8 mouse cellular contexts compared by ENCODE assay signal in the genomic region with DNA sequence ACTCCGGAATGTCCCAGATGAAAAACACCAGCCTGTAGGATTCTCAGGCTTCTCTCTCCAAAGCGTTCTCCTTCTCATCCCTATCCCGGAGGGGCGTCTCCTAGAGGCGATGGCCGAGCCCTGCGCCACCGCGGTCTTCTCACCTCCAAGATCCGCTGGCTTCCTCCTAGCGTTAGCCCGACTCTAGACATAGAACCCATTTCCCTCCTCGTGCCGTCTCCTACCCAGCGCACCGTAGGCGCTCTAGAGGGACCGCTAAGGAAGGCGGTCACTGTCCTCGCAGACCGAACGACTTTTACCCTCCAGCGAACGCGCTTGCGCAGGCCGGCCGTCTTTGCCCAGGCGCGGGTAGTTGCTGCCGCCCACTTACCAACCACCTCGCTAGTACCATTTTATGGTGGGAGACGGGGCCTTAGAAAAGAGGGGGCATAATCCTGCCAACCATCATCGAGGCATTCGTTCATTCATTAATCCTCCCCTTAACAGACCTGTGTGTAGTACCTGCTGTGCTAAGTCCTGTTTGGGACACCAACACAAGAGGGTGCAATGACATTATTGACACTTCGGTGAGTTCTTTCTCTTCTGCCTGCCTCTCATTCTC. TPM values are rescaled to one million over a fixed set of nuclear protein-coding genes. Genes with fewer than 3 reads are reported as not detected.
A peak's percentile ranks its signal among the peaks of the same experiment; 100 is the strongest.
DNase-seq lines count a peak whose midpoint lies in the region; ATAC-seq and TF ChIP-seq lines count a peak whose summit lies in the region.

A gene (minus strand): TSS at position 263 of the 601 bp plus-strand sequence.

- no peaks in the 10 kb centered on the region for H3K9me3 ChIP-seq in lung, embryonic 14.5 days (ENCODE audit: low read depth, low read length)
- no peaks in the 10 kb centered on the region for H3K9me3 ChIP-seq in heart, postnatal 0 days (replicated peaks; ENCODE audit: control insufficient read depth, low read length)
- no peaks in the 10 kb centered on the region for H3K9me3 ChIP-seq in neural tube, embryonic 13.5 days

- H3K9ac ChIP-seq in lung, embryonic 14.5 days: peak within 1 kb of the TSS; percentile 40; the same call in 1 of the 2 replicates
- H3K9ac ChIP-seq in heart, postnatal 0 days (replicated peaks; ENCODE audit: low read depth, low read length): no peak within 1 kb of the TSS; the same call in 1 of the 2 replicates
- H3K9ac ChIP-seq in neural tube, embryonic 13.5 days: peak within 1 kb of the TSS; percentile 61

- H3K27me3 ChIP-seq in lung, embryonic 14.5 days (ENCODE audit: insufficient read depth, low read length): peaks cover 34% of the 10 kb centered on the region
- peaks cover 27% of the 10 kb centered on the region for H3K27me3 ChIP-seq in heart, postnatal 0 days (ENCODE audit: control insufficient read depth, insufficient read depth, low read length)
- peaks cover 52% of the 10 kb centered on the region for H3K27me3 ChIP-seq in neural tube, embryonic 13.5 days

- ATAC-seq in lung, embryonic 14.5 days (ENCODE audit: insufficient read depth): peak; percentile 47; the same call in 1 of the 2 replicates
- ATAC-seq in heart, postnatal 0 days (ENCODE audit: insufficient read depth, low read depth): peak; percentile 27; the same call in 1 of the 2 replicates
- ATAC-seq in neural tube, embryonic 13.5 days (ENCODE audit: low read depth): peak; percentile 68

- no peak for TF ChIP-seq EP300 in heart, postnatal 0 days (IDR thresholded peaks at IDR 0.05; ENCODE audit: low read depth)

- no peaks in the 10 kb centered on the region for H3K36me3 ChIP-seq in lung, embryonic 14.5 days (ENCODE audit: insufficient read depth)
- H3K36me3 ChIP-seq in heart, postnatal 0 days (replicated peaks; ENCODE audit: control insufficient read depth, insufficient read depth, low read length): no peaks in the 10 kb centered on the region
- no peaks in the 10 kb centered on the region for H3K36me3 ChIP-seq in neural tube, embryonic 13.5 days

- H3K4me3 ChIP-seq in lung, embryonic 14.5 days (ENCODE audit: low read depth, low read length): peak within 1 kb of the TSS; percentile 35
- peak within 1 kb of the TSS; percentile 45 for H3K4me3 ChIP-seq in heart, postnatal 0 days (ENCODE audit: low read depth, low read length)
- H3K4me3 ChIP-seq in neural tube, embryonic 13.5 days: peak within 1 kb of the TSS; percentile 37

- intact Hi-C loops in left cerebral cortex, postnatal 25 days (cut with DNase I): loop anchor here (2.0 to 5.0 kb wide), 2 partner anchors 42 to 45 kb away; a partner anchor contains a TSS

- no peak within 1 kb of the TSS for H3K27ac ChIP-seq in lung, embryonic 14.5 days (ENCODE audit: low read depth)
- no peak within 1 kb of the TSS for H3K27ac ChIP-seq in heart, postnatal 0 days (ENCODE audit: low read depth)
- H3K27ac ChIP-seq in neural tube, embryonic 13.5 days (replicated peaks): no peak within 1 kb of the TSS

- TF ChIP-seq CTCF in lung, embryonic 14.5 days (IDR thresholded peaks at IDR 0.05; ENCODE audit: low read depth): no peak
- no peak for TF ChIP-seq CTCF in heart, postnatal 0 days (IDR thresholded peaks at IDR 0.05; ENCODE audit: low read depth)

- H3K4me2 ChIP-seq in lung, embryonic 14.5 days: peak within 1 kb of the TSS; percentile 60
- peak within 1 kb of the TSS; percentile 67 for H3K4me2 ChIP-seq in heart, postnatal 0 days (ENCODE audit: low read depth, low read length)
- peak within 1 kb of the TSS; percentile 62 for H3K4me2 ChIP-seq in neural tube, embryonic 13.5 days

- DNase-seq in lung, embryonic 14.5 days: peak; percentile 26
- DNase-seq in lung, postnatal 14 days: no peak
- DNase-seq in embryo, embryonic 11.5 days (ENCODE audit: low read depth, low spot score): peak; percentile 11
- DNase-seq in heart, postnatal 0 days (ENCODE audit: low spot score): no peak
- DNase-seq in left cerebral cortex, postnatal 25 days (ENCODE audit: low spot score in 2 of 2): no peak
- DNase-seq in T-cell, adult 2 months (ENCODE audit: low spot score): no peak
- DNase-seq in cerebellum, adult 9-11 months: no peak

- H3K4me1 ChIP-seq in lung, embryonic 14.5 days (ENCODE audit: insufficient read depth): no peaks in the 10 kb centered on the region
- H3K4me1 ChIP-seq in heart, postnatal 0 days (ENCODE audit: control insufficient read depth, insufficient read depth): peaks cover 12% of the 10 kb centered on the region
- peaks cover 24% of the 10 kb centered on the region for H3K4me1 ChIP-seq in neural tube, embryonic 13.5 days (replicated peaks)

- WGBS in lung, embryonic 14.5 days: 4% methylated on average over 36 of the region's 36 CpGs
- WGBS in heart, postnatal 0 days: 5% methylated on average over 36 of the region's 36 CpGs
- 2% methylated on average over 36 of the region's 36 CpGs for WGBS in neural tube, embryonic 13.5 days

RNA-seq across cellular contexts. Expression of the gene that starts here (rescaled TPM):
- not detected in 2 replicates for polyA plus RNA-seq in lung, embryonic 14.5 days (2014; fragmentation: Nextera tagmentation; extraction: Ambion mirVana)
- total RNA-seq in heart, postnatal 0 days (2014; rRNA removed; ENCODE audit: low replicate concordance): not detected in 2 replicates
- not detected in 2 replicates for polyA plus RNA-seq in heart, postnatal 0 days (2015; fragmentation: Nextera tagmentation; extraction: Ambion mirVana)
- 10 to 100 TPM; 18.0 to 19.6 TPM for total RNA-seq in left cerebral cortex, postnatal 25 days (2021)
- polyA plus RNA-seq in neural tube, embryonic 13.5 days (2015; fragmentation: Nextera tagmentation; extraction: Ambion mirVana): 0.61 and 0.96 TPM in 2 replicates

Comparison
In these comparisons a context has a peak if more than half of its experiments do, and no peak if none do; other contexts are left out.
1. RNA of the gene that starts here (total RNA-seq): 18.0 to 19.6 TPM in left cerebral cortex, postnatal 25 days; not detected in heart, postnatal 0 days; every median in the first group is over 10 times any median in the second.
2. Peak in DNase-seq, ATAC-seq, H3K4me3 ChIP-seq, H3K9ac ChIP-seq and H3K4me2 ChIP-seq in lung, embryonic 14.5 days; RNA of the gene not detected or under 1 TPM.
3. Peak in ATAC-seq, H3K4me3 ChIP-seq and H3K4me2 ChIP-seq in heart, postnatal 0 days; RNA of the gene not detected or under 1 TPM.
4. Peak in ATAC-seq, H3K4me3 ChIP-seq, H3K9ac ChIP-seq and H3K4me2 ChIP-seq in neural tube, embryonic 13.5 days; RNA of the gene not detected or under 1 TPM.
5. Peak in every context shown above with its lines, with median percentiles within 50 percentile points of each other: ATAC-seq, H3K4me2 ChIP-seq and H3K4me3 ChIP-seq.